Mouse (Mus musculus): ENCODE results near the gene Casd1. TPM values are rescaled to one million over a fixed set of nuclear protein-coding genes. Genes with fewer than 3 reads are reported as not detected.

Gene Casd1
- polyA plus RNA-seq, 1 experiment: 8.1 TPM

GRCm38 (mm10) chr6:4610216-4610896 is 9.7 kb downstream of the Casd1 start:
- 82% methylated on average over 4 of the region's 4 CpGs for WGBS
- Histone ChIP-seq H3K27me3 (ENCODE audit: control insufficient read depth, insufficient read depth, low read length) (no peaks in the 10 kb centered on the region), H3K36me3 (ENCODE audit: control insufficient read depth, insufficient read depth, low read length) (0 out of 2 replicates have a peak, but pooled peaks cover 1% of the 10 kb centered on the region), H3K4me3 (ENCODE audit: extremely low read depth, insufficient read depth, insufficient read length) (no peak overlapping the region), H3K4me1 (ENCODE audit: control insufficient read depth, insufficient read depth, insufficient read length) (no peaks in the 10 kb centered on the region), H3K27ac (ENCODE audit: insufficient read depth, low read length) (no peak overlapping the region)
- TF ChIP-seq POLR2A (IDR thresholded peaks at IDR 0.05; ENCODE audit: low read depth, low read length) (no peak), CTCF (IDR thresholded peaks at IDR 0.05; ENCODE audit: extremely low read depth, insufficient read depth, insufficient read length, insufficient replicate concordance) (no peak)
- no peak for DNase-seq (ENCODE audit: low read depth in 1 of 2, low spot score in 2 of 2)

- DNase-seq (ENCODE audit: low read depth in 1 of 2, low spot score in 2 of 2): no peak
- WGBS: 79% methylated on average over 4 of the region's 4 CpGs
- Histone ChIP-seq H3K27me3 (ENCODE audit: control insufficient read depth, insufficient read depth, low read length) (no peaks in the 10 kb centered on the region), H3K4me3 (ENCODE audit: extremely low read depth, insufficient read depth, insufficient read length) (no peak overlapping the region), H3K36me3 (ENCODE audit: control insufficient read depth, insufficient read depth, low read length) (0 out of 2 replicates have a peak, but pooled peaks cover 1% of the 10 kb centered on the region), H3K4me1 (ENCODE audit: control insufficient read depth, insufficient read depth, insufficient read length) (no peaks in the 10 kb centered on the region), H3K27ac (ENCODE audit: insufficient read depth, low read length) (no peak overlapping the region)
- no peak for TF ChIP-seq POLR2A (IDR thresholded peaks at IDR 0.05; ENCODE audit: low read depth, low read length)
- TF ChIP-seq CTCF (IDR thresholded peaks at IDR 0.05; ENCODE audit: extremely low read depth, insufficient read depth, insufficient read length, insufficient replicate concordance): no peak
Measured at GRCm38 (mm10) chr6:4611853-4612252, 11.2 kb downstream of the Casd1 start.

- H3K27me3 ChIP-seq (ENCODE audit: control insufficient read depth, insufficient read depth, low read length): no peaks in the 10 kb centered on the region
- no peak overlapping the region for H3K27ac ChIP-seq (ENCODE audit: insufficient read depth, low read length)
- 92% methylated on average over 7 of the region's 7 CpGs for WGBS
- H3K4me3 ChIP-seq (ENCODE audit: extremely low read depth, insufficient read depth, insufficient read length): no peak overlapping the region
- H3K36me3 ChIP-seq (ENCODE audit: control insufficient read depth, insufficient read depth, low read length): 0 out of 2 replicates have a peak, but pooled peaks cover 1% of the 10 kb centered on the region
- H3K4me1 ChIP-seq (ENCODE audit: control insufficient read depth, insufficient read depth, insufficient read length): no peaks in the 10 kb centered on the region
- TF ChIP-seq POLR2A (IDR thresholded peaks at IDR 0.05; ENCODE audit: low read depth, low read length) (no peak), CTCF (IDR thresholded peaks at IDR 0.05; ENCODE audit: extremely low read depth, insufficient read depth, insufficient read length, insufficient replicate concordance) (no peak)
- no peak for DNase-seq (ENCODE audit: low read depth in 1 of 2, low spot score in 2 of 2)
Measured at GRCm38 (mm10) chr6:4612431-4612830, 11.8 kb downstream of the Casd1 start.

- Histone ChIP-seq H3K4me1 (ENCODE audit: control insufficient read depth, insufficient read depth, insufficient read length) (no peaks in the 10 kb centered on the region), H3K4me3 (ENCODE audit: extremely low read depth, insufficient read depth, insufficient read length) (no peak overlapping the region), H3K27ac (ENCODE audit: insufficient read depth, low read length) (no peak overlapping the region), H3K27me3 (ENCODE audit: control insufficient read depth, insufficient read depth, low read length) (no peaks in the 10 kb centered on the region), H3K36me3 (ENCODE audit: control insufficient read depth, insufficient read depth, low read length) (peaks cover 3% of the 10 kb centered on the region; the same call in 1 of the 2 replicates)
- 45% methylated on average over 10 of the region's 10 CpGs for WGBS
- no peak for DNase-seq (ENCODE audit: low read depth in 1 of 2, low spot score in 2 of 2)
- TF ChIP-seq POLR2A (IDR thresholded peaks at IDR 0.05; ENCODE audit: low read depth, low read length) (no peak), CTCF (IDR thresholded peaks at IDR 0.05; ENCODE audit: extremely low read depth, insufficient read depth, insufficient read length, insufficient replicate concordance) (no peak)
Measured at GRCm38 (mm10) chr6:4617911-4618310, 17.3 kb downstream of the Casd1 start.

GRCm38 (mm10) chr6:4631464-4631863 is 30.8 kb downstream of the Casd1 start:
- Histone ChIP-seq H3K27me3 (ENCODE audit: control insufficient read depth, insufficient read depth, low read length) (no peaks in the 10 kb centered on the region), H3K4me1 (ENCODE audit: control insufficient read depth, insufficient read depth, insufficient read length) (no peaks in the 10 kb centered on the region), H3K27ac (ENCODE audit: insufficient read depth, low read length) (no peak overlapping the region), H3K4me3 (ENCODE audit: extremely low read depth, insufficient read depth, insufficient read length) (no peak overlapping the region), H3K36me3 (ENCODE audit: control insufficient read depth, insufficient read depth, low read length) (peaks cover 7% of the 10 kb centered on the region)
- WGBS: 75% methylated on average over 3 of the region's 3 CpGs
- no peak for DNase-seq (ENCODE audit: low read depth in 1 of 2, low spot score in 2 of 2)
- TF ChIP-seq CTCF (IDR thresholded peaks at IDR 0.05; ENCODE audit: extremely low read depth, insufficient read depth, insufficient read length, insufficient replicate concordance) (no peak), POLR2A (IDR thresholded peaks at IDR 0.05; ENCODE audit: low read depth, low read length) (no peak)

- Histone ChIP-seq H3K4me3 (ENCODE audit: extremely low read depth, insufficient read depth, insufficient read length) (no peak overlapping the region), H3K36me3 (ENCODE audit: control insufficient read depth, insufficient read depth, low read length) (peaks cover 6% of the 10 kb centered on the region), H3K27me3 (ENCODE audit: control insufficient read depth, insufficient read depth, low read length) (no peaks in the 10 kb centered on the region), H3K4me1 (ENCODE audit: control insufficient read depth, insufficient read depth, insufficient read length) (no peaks in the 10 kb centered on the region), H3K27ac (ENCODE audit: insufficient read depth, low read length) (no peak overlapping the region)
- DNase-seq (ENCODE audit: low read depth in 1 of 2, low spot score in 2 of 2): no peak
- TF ChIP-seq POLR2A (IDR thresholded peaks at IDR 0.05; ENCODE audit: low read depth, low read length) (no peak), CTCF (IDR thresholded peaks at IDR 0.05; ENCODE audit: extremely low read depth, insufficient read depth, insufficient read length, insufficient replicate concordance) (no peak)
- 93% methylated on average over 4 of the region's 4 CpGs for WGBS
Measured at GRCm38 (mm10) chr6:4633189-4633588, 32.5 kb downstream of the Casd1 start.

- H3K36me3 ChIP-seq (ENCODE audit: control insufficient read depth, insufficient read depth, low read length): peaks cover 6% of the 10 kb centered on the region
- TF ChIP-seq CTCF (IDR thresholded peaks at IDR 0.05; ENCODE audit: extremely low read depth, insufficient read depth, insufficient read length, insufficient replicate concordance): no peak
- TF ChIP-seq POLR2A (IDR thresholded peaks at IDR 0.05; ENCODE audit: low read depth, low read length): no peak
- no peak overlapping the region for H3K4me3 ChIP-seq (ENCODE audit: extremely low read depth, insufficient read depth, insufficient read length)
- no peak overlapping the region for H3K27ac ChIP-seq (ENCODE audit: insufficient read depth, low read length)
- DNase-seq (ENCODE audit: low read depth in 1 of 2, low spot score in 2 of 2): no peak
- 93% methylated on average over 1 of the region's 1 CpGs for WGBS
- H3K27me3 ChIP-seq (ENCODE audit: control insufficient read depth, insufficient read depth, low read length): no peaks in the 10 kb centered on the region
- no peaks in the 10 kb centered on the region for H3K4me1 ChIP-seq (ENCODE audit: control insufficient read depth, insufficient read depth, insufficient read length)
Measured at GRCm38 (mm10) chr6:4634804-4635203, 34.2 kb downstream of the Casd1 start.
